9 mouse cellular contexts compared by ENCODE assay signal in the genomic region with DNA sequence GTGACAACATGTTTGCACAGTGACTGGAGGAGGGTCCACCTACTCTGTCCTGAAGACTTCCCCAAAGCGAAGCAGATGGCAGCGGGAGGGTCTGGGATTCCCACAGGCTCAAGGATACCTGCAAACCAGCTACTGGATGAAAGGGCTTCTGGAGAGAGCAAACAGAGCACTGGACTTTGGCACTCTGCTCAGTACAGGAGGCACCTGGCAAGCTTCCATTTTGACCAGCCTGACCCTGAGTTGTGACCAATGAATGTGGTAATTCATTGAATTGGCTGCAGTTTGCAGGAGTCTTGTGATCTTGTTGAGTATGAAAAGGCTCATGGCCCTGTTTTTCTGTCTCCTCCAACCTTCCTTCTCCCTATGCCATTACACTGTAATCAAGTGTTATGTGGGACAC. TPM values are rescaled to one million over a fixed set of nuclear protein-coding genes. Genes with fewer than 3 reads are reported as not detected.
DNase-seq lines count a peak whose midpoint lies in the region; ATAC-seq lines count a peak whose summit lies in the region.
"Had no signal": no experiment of that assay in that cellular context is flagged by ENCODE, and none has a peak within 500 bp of the region (broad histone marks: within the 10 kb centered on the region; RNA-seq: fewer than 3 reads in every experiment).

No protein-coding gene starts in this region.

- H3K4me2 ChIP-seq in intestine, embryonic 16.5 days (ENCODE audit: low read depth, low read length), result no peak overlapping the region
- no peak overlapping the region for H3K4me2 ChIP-seq in forebrain, embryonic 13.5 days
- H3K4me2 ChIP-seq: lung, embryonic 14.5 days had no signal

- H3K27ac ChIP-seq in intestine, embryonic 16.5 days (ENCODE audit: low read length), result no peak overlapping the region
- H3K27ac ChIP-seq in forebrain, embryonic 13.5 days, result no peak overlapping the region

- H3K9ac ChIP-seq in intestine, embryonic 16.5 days (ENCODE audit: low read depth, low read length), result no peak overlapping the region
- no peak overlapping the region for H3K9ac ChIP-seq in forebrain, embryonic 13.5 days
- H3K9ac ChIP-seq: lung, embryonic 14.5 days had no signal

- H3K9me3 ChIP-seq in intestine, embryonic 16.5 days (ENCODE audit: control insufficient read depth, low read length), result no peaks in the 10 kb centered on the region
- 0 out of 2 replicates have a peak, but pooled peaks cover 4% of the 10 kb centered on the region for H3K9me3 ChIP-seq in forebrain, embryonic 13.5 days (replicated peaks)

- 91% methylated on average over 2 of the region's 2 CpGs for WGBS in intestine, embryonic 16.5 days
- WGBS in forebrain, embryonic 13.5 days, result 97% methylated on average over 2 of the region's 2 CpGs

- intact Hi-C loops in left cerebral cortex, postnatal 14 days (cut with DNase I), result no loop called here

- peaks cover 2% of the 10 kb centered on the region; the same call in 1 of the 2 replicates for H3K36me3 ChIP-seq in intestine, embryonic 16.5 days (ENCODE audit: control insufficient read depth, insufficient read depth, low read length)
- H3K36me3 ChIP-seq in forebrain, embryonic 13.5 days (ENCODE audit: poor library complexity, severe bottlenecking), result no peaks in the 10 kb centered on the region

- H3K27me3 ChIP-seq in intestine, embryonic 16.5 days (replicated peaks; ENCODE audit: control insufficient read depth, insufficient read depth, low read length), result no peaks in the 10 kb centered on the region
- no peaks in the 10 kb centered on the region for H3K27me3 ChIP-seq in forebrain, embryonic 13.5 days

- ATAC-seq in intestine, embryonic 16.5 days, result peak; percentile 80
- ATAC-seq in forebrain, embryonic 13.5 days, result no peak

- H3K4me1 ChIP-seq in intestine, embryonic 16.5 days (ENCODE audit: control insufficient read depth, insufficient read depth, low read length), result no peaks in the 10 kb centered on the region; the same call in 1 of the 2 replicates
- H3K4me1 ChIP-seq in forebrain, embryonic 13.5 days, result no peaks in the 10 kb centered on the region

- no peak overlapping the region for H3K4me3 ChIP-seq in intestine, embryonic 16.5 days (ENCODE audit: low read length)
- no peak overlapping the region for H3K4me3 ChIP-seq in forebrain, embryonic 13.5 days

- peak; percentile 47 for DNase-seq in testis, postnatal 10 days (ENCODE audit: low spot score)
- no peak for DNase-seq in testis, postnatal 14 days (ENCODE audit: low spot score)
- peak; percentile 34 for DNase-seq in left cerebral cortex, postnatal 14 days (ENCODE audit: low spot score in 2 of 2)
- DNase-seq in gastrocnemius, postnatal 4 days (ENCODE audit: low spot score in 2 of 2), result no peak
- no peak for DNase-seq in embryo, embryonic 10.5 days (ENCODE audit: low spot score)
- DNase-seq: lung, embryonic 14.5 days had no signal

RNA-seq across cellular contexts. Expression of a gene that starts 32.2 kb away (rescaled TPM):
- polyA plus RNA-seq in intestine, embryonic 16.5 days (2015; fragmentation: Nextera tagmentation; extraction: Ambion mirVana), result 17.4 and 20.3 TPM in 2 replicates
- total RNA-seq in left cerebral cortex, postnatal 14 days (2021), result 10 to 100 TPM; 14.1 to 14.8 TPM
- 1.2 and 1.9 TPM in 2 replicates for polyA plus RNA-seq in forebrain, embryonic 13.5 days (2015; fragmentation: Nextera tagmentation; extraction: Ambion mirVana)
- total RNA-seq in gastrocnemius, postnatal 4 days (2021), result 1 to 10 TPM; 2.9 to 3.3 TPM
- total RNA-seq: hematopoietic stem cell, adult 5-6 weeks had no signal

Comparison
In these comparisons a context has a peak if more than half of its experiments do, and no peak if none do; other contexts are left out.
1. DNase-seq: peak in testis, postnatal 10 days (single experiment) and left cerebral cortex, postnatal 14 days (2 of 2); none in testis, postnatal 14 days (single experiment), gastrocnemius, postnatal 4 days (0 of 2) and embryo, embryonic 10.5 days (single experiment).